Mouse (Mus musculus) liver, embryonic 12.5 days (tissue): ENCODE measurements at regions not wholly inside any gene's neighbourhood (a gene's known extent, or its start where the extent isn't known, plus 50 kb on each side); places are given as distances from the start of the nearest gene placed in this dataset.

Experiments
- ATAC-seq: fragments of 200-750 bp; cut with Nextera tagmentation; 2 replicates; pipeline ENCODE4 v1.8.0; 2017; ENCODE audit warnings: moderate number of reproducible peaks, mild to moderate bottlenecking, moderate library complexity
- H3K27ac ChIP-seq: fragments of 300-500 bp; sonication (generic); 2 replicates; pipeline ENCODE4 v1.5.1; 2016; ENCODE audit warnings: mild to moderate bottlenecking
- H3K27me3 ChIP-seq: fragments of 300-500 bp; sonication (generic); replicated peaks from 2 replicates; pipeline ENCODE4 v1.6.1; 2016; ENCODE audit warnings: mild to moderate bottlenecking, moderate library complexity
- H3K36me3 ChIP-seq: fragments of 300-500 bp; sonication (generic); 2 replicates; pipeline ENCODE4 v1.6.1; 2016; ENCODE audit warnings: mild to moderate bottlenecking, moderate library complexity
- H3K4me1 ChIP-seq: fragments of 300-500 bp; sonication (generic); 2 replicates; pipeline ENCODE4 v1.6.1; 2016
- H3K4me2 ChIP-seq: fragments of 300-500 bp; sonication (generic); 2 replicates; pipeline ENCODE4 v1.6.1; 2016; ENCODE audit warnings: mild to moderate bottlenecking, moderate library complexity
- H3K4me3 ChIP-seq: fragments of 300-500 bp; sonication (generic); 2 replicates; pipeline ENCODE4 v1.5.1; 2016; ENCODE audit warnings: mild to moderate bottlenecking, moderate library complexity
- H3K9ac ChIP-seq: fragments of 300-500 bp; sonication (generic); 2 replicates; pipeline ENCODE4 v1.6.1; 2016; ENCODE audit warnings: mild to moderate bottlenecking, moderate library complexity
- H3K9me3 ChIP-seq: fragments of 300-500 bp; sonication (generic); replicated peaks from 2 replicates; pipeline ENCODE4 v1.6.1; 2016; ENCODE audit warnings: mild to moderate bottlenecking, moderate library complexity
- WGBS: fragments of 180-500 bp; shearing (Covaris S2); methylation state at CpG from one replicate; pipeline ENCODE4 v1.1.7; 2016; ENCODE audit not compliant: insufficient replicate concordance; 5-methylcytosine and 5-hydroxymethylcytosine counted together

DNA sequence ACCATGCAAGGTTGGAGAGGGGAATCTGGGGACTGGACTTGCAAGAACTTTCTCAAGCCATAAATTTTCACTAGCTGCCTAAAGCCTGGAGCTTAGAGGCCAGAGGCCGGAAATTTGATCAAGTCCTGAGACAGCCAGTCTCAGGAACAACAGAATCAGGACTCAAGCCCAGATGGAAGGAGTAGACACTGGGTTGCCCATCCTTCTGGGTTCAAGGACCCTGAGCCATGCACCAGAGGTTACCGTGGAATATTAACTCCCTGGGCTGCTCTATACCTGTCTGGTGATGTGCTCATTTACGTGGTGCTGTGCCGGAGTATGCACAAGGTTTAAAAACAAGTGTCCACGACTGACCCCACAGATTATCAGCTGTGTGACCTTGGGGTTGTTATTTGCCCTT is 145.1 kb downstream of the Efnb1 start:
- ATAC-seq: no peak

DNA sequence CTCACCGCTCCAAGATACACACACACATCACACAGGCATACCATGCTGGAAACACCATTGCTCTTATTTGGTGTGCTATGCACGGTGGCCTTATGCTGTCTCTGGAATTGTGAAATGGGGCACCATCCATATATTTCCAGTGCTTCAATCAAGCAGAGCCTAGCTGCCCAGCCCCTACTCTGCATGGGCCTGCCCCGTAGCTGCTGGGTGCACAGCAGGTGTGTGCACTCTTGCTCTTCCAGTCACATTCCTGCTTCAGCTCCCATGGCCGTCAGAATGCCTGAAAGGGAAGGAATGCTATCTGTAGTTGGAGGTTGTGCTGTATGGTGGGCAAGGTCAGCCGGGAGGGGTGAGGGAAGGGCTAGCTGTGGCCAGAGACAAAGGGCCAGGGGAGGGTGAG is 144.6 kb downstream of the Efnb1 start:
- Histone ChIP-seq H3K9me3 (no peaks in the 10 kb centered on the region), H3K4me3 (no peak overlapping the region), H3K27me3 (peaks cover 44% of the 10 kb centered on the region), H3K4me1 (no peaks in the 10 kb centered on the region), H3K4me2 (no peak overlapping the region), H3K9ac (no peak overlapping the region), H3K36me3 (no peaks in the 10 kb centered on the region), H3K27ac (no peak overlapping the region)
- WGBS: 47% methylated on average over 5 of the region's 5 CpGs
- ATAC-seq: no peak

More for the DNA sequence above, 145.1 kb downstream of the Efnb1 start:
- WGBS: 77% methylated on average over 5 of the region's 5 CpGs
- Histone ChIP-seq H3K9ac (no peak overlapping the region), H3K36me3 (no peaks in the 10 kb centered on the region), H3K4me1 (no peaks in the 10 kb centered on the region), H3K27ac (no peak overlapping the region), H3K27me3 (peaks cover 49% of the 10 kb centered on the region), H3K9me3 (no peaks in the 10 kb centered on the region), H3K4me2 (no peak overlapping the region), H3K4me3 (no peak overlapping the region)

DNA sequence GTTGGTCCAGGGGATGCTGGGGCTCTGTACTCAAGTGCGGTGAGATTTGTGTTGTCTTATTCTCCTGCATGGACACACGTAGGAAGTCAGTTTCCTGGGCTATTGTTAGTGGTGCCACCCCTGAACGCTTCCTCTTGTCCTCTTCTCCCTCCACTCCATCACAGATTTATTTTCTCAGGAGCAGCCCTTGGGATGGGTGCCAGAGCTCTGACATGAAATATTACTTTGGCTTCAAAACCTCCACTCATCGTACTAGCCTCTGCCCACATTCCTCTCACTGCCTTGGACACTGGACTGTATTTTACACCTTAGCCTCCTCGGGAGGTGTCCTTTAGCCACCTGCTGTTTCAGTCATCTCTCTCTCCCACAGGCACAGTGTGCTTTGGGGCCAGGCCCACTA is 139.6 kb downstream of the Efnb1 start:
- 66% methylated on average over 5 of the region's 5 CpGs for WGBS
- H3K4me1 ChIP-seq: no peaks in the 10 kb centered on the region
- no peak for ATAC-seq
- H3K4me2 ChIP-seq: no peak overlapping the region
- H3K9ac ChIP-seq: no peak overlapping the region
- H3K27me3 ChIP-seq: peaks cover 32% of the 10 kb centered on the region
- no peak overlapping the region for H3K27ac ChIP-seq
- H3K4me3 ChIP-seq: no peak overlapping the region
- H3K36me3 ChIP-seq: no peaks in the 10 kb centered on the region
- H3K9me3 ChIP-seq: no peaks in the 10 kb centered on the region

DNA sequence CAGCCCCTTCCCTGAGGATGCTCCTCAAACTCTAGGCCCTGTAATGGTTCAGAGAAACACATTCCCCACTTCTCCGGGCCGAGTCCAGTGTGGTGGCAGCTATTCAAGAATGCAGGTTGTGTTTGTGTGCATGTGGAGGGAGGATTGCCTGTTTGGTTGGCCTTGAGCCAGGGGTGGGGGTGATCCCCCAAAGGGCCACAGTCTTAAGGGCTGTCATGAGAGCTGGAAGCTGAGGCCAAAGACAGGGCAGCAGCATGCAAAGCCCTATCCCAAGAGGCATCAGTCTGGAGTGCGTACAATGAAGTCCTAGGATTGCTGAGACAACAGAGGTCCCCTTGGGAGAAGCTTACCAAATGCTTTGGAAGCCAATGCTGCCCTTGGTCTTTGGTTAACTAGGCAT is 136.0 kb downstream of the Efnb1 start:
- Histone ChIP-seq H3K4me1 (no peaks in the 10 kb centered on the region), H3K4me3 (no peak overlapping the region), H3K27ac (no peak overlapping the region), H3K9ac (no peak overlapping the region), H3K27me3 (peaks cover 16% of the 10 kb centered on the region), H3K36me3 (no peaks in the 10 kb centered on the region), H3K4me2 (no peak overlapping the region), H3K9me3 (no peaks in the 10 kb centered on the region)
- no peak for ATAC-seq
- WGBS: 56% methylated on average over 3 of the region's 3 CpGs

DNA sequence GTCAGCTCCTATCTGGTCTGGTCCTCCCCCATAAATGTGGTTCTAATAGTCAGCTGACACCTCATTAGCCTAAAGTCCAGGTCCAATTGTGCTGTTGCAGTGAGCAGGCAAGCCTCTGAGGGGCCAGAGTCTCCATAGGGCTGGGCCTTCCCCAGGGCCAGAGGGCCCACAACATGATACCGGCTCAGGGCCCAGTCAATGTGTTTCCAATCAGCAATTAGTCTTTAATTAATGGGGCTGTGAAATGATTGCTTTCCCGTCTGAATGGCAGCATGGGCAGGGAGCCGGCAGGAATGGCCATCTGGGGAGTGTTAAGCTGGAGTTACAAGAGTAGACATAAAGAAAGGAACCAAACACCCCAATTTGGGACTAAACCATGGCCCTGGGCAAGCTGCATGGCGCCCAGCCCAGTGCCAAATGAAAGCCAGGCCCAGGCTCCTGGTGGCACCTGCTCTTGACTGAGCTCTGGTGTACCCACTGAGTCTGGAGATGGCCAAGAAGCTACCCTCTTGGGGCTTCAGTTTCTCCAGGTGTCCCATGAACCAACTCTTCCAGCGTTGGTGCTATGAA is 113.2 kb downstream of the Efnb1 start:
- Histone ChIP-seq H3K4me1 (no peaks in the 10 kb centered on the region), H3K9ac (no peak overlapping the region), H3K4me2 (no peak overlapping the region), H3K9me3 (no peaks in the 10 kb centered on the region), H3K27me3 (peaks cover 69% of the 10 kb centered on the region), H3K27ac (no peak overlapping the region), H3K4me3 (no peak overlapping the region), H3K36me3 (no peaks in the 10 kb centered on the region)
- ATAC-seq: no peak
- WGBS: 64% methylated on average over 5 of the region's 5 CpGs

DNA sequence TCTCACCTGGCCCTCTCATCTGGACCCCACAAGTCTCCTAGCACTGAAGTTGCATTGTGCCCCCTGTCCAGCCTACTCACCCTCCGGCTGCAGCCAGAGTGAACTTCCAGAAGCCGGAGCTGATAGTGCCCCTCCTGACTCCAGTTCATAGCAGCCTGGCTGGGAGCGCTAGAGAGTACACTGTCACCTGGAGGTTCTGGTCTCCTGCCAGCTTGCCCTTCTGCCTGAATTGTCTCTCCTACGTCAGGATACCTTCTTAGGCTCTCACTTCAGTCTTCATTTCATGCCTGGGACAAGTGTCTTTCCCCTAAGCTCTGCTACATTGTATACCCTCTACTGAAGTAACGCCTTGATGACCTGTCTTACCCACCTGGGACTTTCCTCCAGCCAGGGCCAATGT is 112.3 kb downstream of the Efnb1 start:
- peaks cover 72% of the 10 kb centered on the region for H3K27me3 ChIP-seq

DNA sequence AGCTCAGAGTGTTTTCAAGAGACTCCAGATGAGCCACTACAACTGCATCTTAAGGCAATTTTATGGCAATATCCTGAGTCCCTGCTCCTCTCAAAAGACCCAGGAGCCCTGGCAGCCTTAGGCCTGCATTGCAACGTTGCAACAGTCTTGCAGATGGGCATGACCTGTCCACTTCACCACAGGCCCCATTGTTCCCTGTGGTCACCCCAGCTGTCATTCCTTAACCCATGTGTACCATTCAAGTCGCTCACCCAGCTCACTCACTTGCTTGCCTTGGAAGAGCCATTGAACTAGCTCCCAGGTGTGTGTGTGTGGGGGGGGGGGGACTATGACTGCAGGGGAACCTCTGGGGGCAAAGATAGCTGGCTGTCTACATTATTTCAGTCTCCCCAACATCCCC is 110.8 kb downstream of the Efnb1 start:
- H3K4me2 ChIP-seq: no peak overlapping the region
- H3K4me1 ChIP-seq: no peaks in the 10 kb centered on the region
- H3K27me3 ChIP-seq: peaks cover 70% of the 10 kb centered on the region
- H3K27ac ChIP-seq: no peak overlapping the region
- no peak overlapping the region for H3K4me3 ChIP-seq
- 54% methylated on average over 2 of the region's 2 CpGs for WGBS
- ATAC-seq: no peak
- no peak overlapping the region for H3K9ac ChIP-seq
- no peaks in the 10 kb centered on the region for H3K9me3 ChIP-seq
- no peaks in the 10 kb centered on the region for H3K36me3 ChIP-seq

More for the DNA sequence above, 112.3 kb downstream of the Efnb1 start:
- H3K9ac ChIP-seq: no peak overlapping the region
- no peak overlapping the region for H3K27ac ChIP-seq
- no peaks in the 10 kb centered on the region for H3K4me1 ChIP-seq
- 72% methylated on average over 5 of the region's 5 CpGs for WGBS
- no peaks in the 10 kb centered on the region for H3K36me3 ChIP-seq
- H3K4me2 ChIP-seq: no peak overlapping the region
- no peaks in the 10 kb centered on the region for H3K9me3 ChIP-seq
- no peak overlapping the region for H3K4me3 ChIP-seq
- ATAC-seq: no peak

DNA sequence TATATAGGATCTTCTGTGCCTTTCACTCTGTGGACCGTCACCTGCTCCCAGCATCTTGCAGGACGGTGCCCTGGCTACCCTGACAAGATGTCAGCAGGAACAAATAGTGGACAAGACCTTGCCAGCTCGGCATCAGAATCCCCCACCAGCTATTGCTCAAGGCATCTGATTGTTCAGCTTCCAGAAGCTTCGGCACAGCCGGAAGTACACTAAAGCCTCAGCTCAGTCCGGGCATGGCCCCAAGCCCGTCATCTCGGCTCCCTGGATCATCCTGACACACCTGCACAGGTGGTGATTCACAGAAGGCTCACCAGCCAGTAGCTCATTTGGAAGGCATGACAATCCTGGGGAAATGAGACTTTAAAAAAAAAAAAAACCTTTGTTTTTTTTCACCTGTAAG is 110.1 kb downstream of the Efnb1 start:
- Histone ChIP-seq H3K4me3 (no peak overlapping the region), H3K9me3 (no peaks in the 10 kb centered on the region), H3K27ac (no peak overlapping the region), H3K4me1 (no peaks in the 10 kb centered on the region), H3K27me3 (peaks cover 71% of the 10 kb centered on the region), H3K36me3 (no peaks in the 10 kb centered on the region), H3K9ac (no peak overlapping the region), H3K4me2 (no peak overlapping the region)
- ATAC-seq: no peak
- 75% methylated on average over 8 of the region's 8 CpGs for WGBS

DNA sequence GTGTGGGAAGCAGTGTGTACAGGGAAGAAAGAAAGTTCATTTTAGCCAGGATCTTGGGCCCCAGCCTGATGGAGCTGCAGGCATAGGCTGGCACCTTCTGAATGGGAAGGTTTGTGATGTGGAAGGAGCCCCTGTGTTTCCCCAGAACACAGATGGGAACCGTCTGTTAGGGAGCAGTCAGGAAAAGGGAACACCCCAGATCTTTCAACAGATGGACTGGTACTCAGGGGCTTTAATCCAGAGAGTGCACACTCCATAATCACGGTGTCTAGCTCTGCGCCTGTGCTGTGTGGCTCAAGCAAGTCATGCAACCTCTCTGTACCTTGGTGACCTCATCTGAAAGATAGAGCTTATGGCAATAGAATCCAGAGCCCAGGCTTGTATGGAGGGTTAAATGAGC is 109.6 kb downstream of the Efnb1 start:
- H3K36me3 ChIP-seq: no peaks in the 10 kb centered on the region
- H3K4me1 ChIP-seq: no peaks in the 10 kb centered on the region
- H3K27me3 ChIP-seq: peaks cover 65% of the 10 kb centered on the region
- WGBS: 63% methylated on average over 3 of the region's 3 CpGs
- no peak for ATAC-seq
- H3K4me3 ChIP-seq: no peak overlapping the region
- no peak overlapping the region for H3K4me2 ChIP-seq
- H3K9ac ChIP-seq: no peak overlapping the region
- no peak overlapping the region for H3K27ac ChIP-seq
- no peaks in the 10 kb centered on the region for H3K9me3 ChIP-seq

DNA sequence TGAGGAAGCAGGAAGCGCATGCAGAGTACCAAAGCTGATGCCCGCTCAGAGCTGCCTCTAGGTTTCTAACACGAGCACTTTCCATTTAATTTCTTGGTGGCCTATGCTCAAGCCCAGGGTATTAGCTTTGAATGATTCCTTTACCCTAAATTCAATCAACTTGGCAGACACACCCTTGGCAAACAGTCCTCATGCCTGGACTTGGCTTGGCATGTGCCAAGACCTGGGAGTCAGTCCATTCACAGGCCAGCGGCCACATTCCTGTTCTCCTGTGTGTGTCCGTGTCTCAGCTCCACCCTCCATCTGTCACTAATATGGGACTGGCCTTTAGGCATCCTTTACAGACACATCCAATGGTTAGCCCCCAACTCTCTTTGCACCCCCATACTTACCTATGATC is 107.3 kb downstream of the Efnb1 start:
- no peak for ATAC-seq
- H3K27me3 ChIP-seq: peaks cover 59% of the 10 kb centered on the region
- no peaks in the 10 kb centered on the region for H3K36me3 ChIP-seq
- H3K9ac ChIP-seq: no peak overlapping the region
- H3K4me1 ChIP-seq: no peaks in the 10 kb centered on the region
- no peak overlapping the region for H3K4me3 ChIP-seq
- WGBS: 82% methylated on average over 5 of the region's 5 CpGs
- no peak overlapping the region for H3K4me2 ChIP-seq
- H3K27ac ChIP-seq: no peak overlapping the region
- no peaks in the 10 kb centered on the region for H3K9me3 ChIP-seq

DNA sequence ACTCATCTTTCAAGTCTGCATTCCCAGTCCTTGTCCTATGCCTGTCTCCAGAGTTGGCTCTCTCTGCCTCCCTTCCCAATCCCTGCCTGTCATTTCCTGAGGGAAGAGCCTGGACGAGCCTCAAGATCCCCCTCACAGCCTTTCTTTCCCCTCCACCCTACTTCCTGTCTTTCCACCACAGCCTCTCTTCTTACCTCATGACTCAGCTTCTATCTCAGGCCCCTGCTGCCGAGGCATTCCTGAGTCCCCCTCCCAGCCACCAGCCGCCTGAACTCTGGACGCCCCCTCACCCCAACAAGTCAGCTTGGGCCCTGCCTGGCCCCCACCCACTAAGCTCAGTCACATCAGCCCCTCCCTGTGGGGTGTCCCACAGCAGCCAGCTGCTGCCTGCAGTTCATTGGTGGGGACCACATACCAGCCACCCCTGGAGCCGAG is 105.8 kb downstream of the Efnb1 start:
- no peak overlapping the region for H3K27ac ChIP-seq
- H3K27me3 ChIP-seq: peaks cover 53% of the 10 kb centered on the region
- ATAC-seq: no peak
- no peaks in the 10 kb centered on the region for H3K9me3 ChIP-seq
- H3K4me3 ChIP-seq: no peak overlapping the region
- H3K4me2 ChIP-seq: no peak overlapping the region
- no peak overlapping the region for H3K9ac ChIP-seq
- no peaks in the 10 kb centered on the region for H3K4me1 ChIP-seq
- 18% methylated on average over 5 of the region's 5 CpGs for WGBS
- no peaks in the 10 kb centered on the region for H3K36me3 ChIP-seq

DNA sequence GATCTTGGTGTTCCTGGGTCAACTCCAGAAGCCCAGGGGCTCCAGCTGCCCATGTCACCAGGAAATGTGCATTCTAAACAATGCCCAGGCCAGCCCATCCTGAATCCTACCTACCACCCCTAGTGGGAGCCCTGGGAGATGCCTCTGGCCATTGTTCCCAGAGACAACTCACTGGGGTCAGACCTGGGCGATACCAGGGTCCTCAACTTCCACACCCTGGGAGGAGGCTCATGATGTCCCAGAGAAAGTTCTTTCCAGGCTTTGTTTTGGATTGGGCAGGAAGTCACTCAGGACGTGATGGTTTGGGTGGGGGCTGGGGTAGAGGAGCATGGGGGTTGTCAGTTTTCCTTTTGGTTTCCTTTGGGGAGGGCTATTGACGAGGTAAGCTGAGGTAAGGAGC is 97.1 kb downstream of the Efnb1 start:
- Histone ChIP-seq H3K4me2 (no peak overlapping the region), H3K9ac (no peak overlapping the region), H3K36me3 (no peaks in the 10 kb centered on the region), H3K9me3 (no peaks in the 10 kb centered on the region), H3K27ac (no peak overlapping the region), H3K4me3 (no peak overlapping the region), H3K4me1 (no peaks in the 10 kb centered on the region), H3K27me3 (peaks cover 41% of the 10 kb centered on the region)
- no peak for ATAC-seq
- WGBS: 39% methylated on average over 3 of the region's 3 CpGs

DNA sequence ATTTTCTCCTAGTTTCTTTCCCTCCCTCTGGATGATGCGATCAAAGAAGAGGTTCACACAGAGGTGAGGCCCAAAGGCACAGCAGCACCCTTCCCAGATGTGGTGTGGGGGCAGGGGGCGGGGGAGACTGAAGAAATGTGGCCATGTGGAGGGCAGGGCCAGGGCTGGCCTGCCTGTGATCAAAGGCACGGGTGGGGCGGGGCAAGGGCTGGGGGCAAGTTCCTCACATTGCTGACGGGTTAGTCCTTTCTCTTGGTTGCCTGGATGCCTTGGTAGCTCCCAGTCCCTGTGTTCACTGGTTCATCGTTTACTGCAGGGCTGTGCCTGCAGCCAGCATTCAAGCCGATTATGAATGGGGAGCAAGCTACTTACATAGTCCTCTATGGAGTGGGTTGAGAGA is 96.4 kb downstream of the Efnb1 start:
- ATAC-seq: no peak
- Histone ChIP-seq H3K27me3 (peaks cover 46% of the 10 kb centered on the region), H3K9me3 (no peaks in the 10 kb centered on the region), H3K4me3 (no peak overlapping the region), H3K4me2 (no peak overlapping the region), H3K4me1 (no peaks in the 10 kb centered on the region), H3K36me3 (no peaks in the 10 kb centered on the region), H3K27ac (no peak overlapping the region), H3K9ac (no peak overlapping the region)
- 42% methylated on average over 7 of the region's 7 CpGs for WGBS
